Mouse (Mus musculus) mesoderm, embryonic 11.5 days (tissue): ENCODE measurements around the gene Arl2.

Experiments used
- DNase-seq: peaks from one replicate; pipeline ENCODE4 v3.0.0-alpha.2; 2012; ENCODE audit warnings: low read depth, low spot score

Arl2 gene

GRCm38 (mm10) chr19:6126789-6127580, 14.4 kb downstream of the Arl2 start:
- no peak for DNase-seq

- DNase-seq: peak; percentile 58
Measured at GRCm38 (mm10) chr19:6126289-6126688, 15.1 kb downstream of the Arl2 start.

- no peak for DNase-seq
Measured at GRCm38 (mm10) chr19:6124898-6125297, 16.4 kb downstream of the Arl2 start.

- DNase-seq: peak; percentile 70
Measured at GRCm38 (mm10) chr19:6123330-6123729, 18.0 kb downstream of the Arl2 start.

- no peak for DNase-seq
Measured at GRCm38 (mm10) chr19:6121761-6122160, 19.6 kb downstream of the Arl2 start.

- no peak for DNase-seq
Measured at GRCm38 (mm10) chr19:6118677-6119185, 22.6 kb downstream of the Arl2 start.

- DNase-seq: peak; percentile 95
Measured at GRCm38 (mm10) chr19:6117986-6118676, 23.2 kb downstream of the Arl2 start, which contains the start of gene Sac3d1. Gene Sac3d1, minus strand, starts transcription at chr19:6118650.

- DNase-seq: no peak
Measured at GRCm38 (mm10) chr19:6117346-6117985, 23.9 kb downstream of the Arl2 start.

GRCm38 (mm10) chr19:6116113-6116850, 25.1 kb downstream of the Arl2 start:
- no peak for DNase-seq

- no peak for DNase-seq
Measured at GRCm38 (mm10) chr19:6113116-6113515, 28.2 kb downstream of the Arl2 start.

GRCm38 (mm10) chr19:6105586-6105985, 35.8 kb downstream of the Arl2 start, which contains the start of gene Naaladl1:
Gene Naaladl1, plus strand, starts transcription at chr19:6105782.
- no peak for DNase-seq

GRCm38 (mm10) chr19:6104476-6104875, 36.9 kb downstream of the Arl2 start:
- DNase-seq: no peak

GRCm38 (mm10) chr19:6102169-6102853, 39.0 kb downstream of the Arl2 start:
- DNase-seq: no peak

- DNase-seq: no peak
Measured at GRCm38 (mm10) chr19:6101186-6101585, 40.2 kb downstream of the Arl2 start.

GRCm38 (mm10) chr19:6097847-6098246, 43.5 kb downstream of the Arl2 start:
- no peak for DNase-seq

GRCm38 (mm10) chr19:6094119-6094518, 47.2 kb downstream of the Arl2 start, which contains the start of gene AC131692.1:
Gene AC131692.1, plus strand, starts transcription at chr19:6094419.
- DNase-seq: no peak

- DNase-seq: no peak
Measured at GRCm38 (mm10) chr19:6088841-6089240, 52.5 kb downstream of the Arl2 start.

- peak; percentile 85 for DNase-seq
Measured at GRCm38 (mm10) chr19:6085417-6085879, 55.9 kb downstream of the Arl2 start.

- DNase-seq: peak; percentile 100
Measured at GRCm38 (mm10) chr19:6084478-6085248, 56.7 kb downstream of the Arl2 start, which contains the start of the genes Zfpl1 and Cdca5. Gene Zfpl1, minus strand, starts transcription at chr19:6084956. Gene Cdca5, plus strand, starts transcription at chr19:6084983.
